Mouse (Mus musculus) heart, embryonic 14.5 days (tissue): Measurements from ENCODE around the gene Tmem184b. TPM values are rescaled to one million over a fixed set of nuclear protein-coding genes. Genes with fewer than 3 reads are reported as not detected.

Experiments
- ATAC-seq: fragments of 200-750 bp; cut with Nextera tagmentation; 2 replicates; pipeline ENCODE4 v1.8.0; 2017; ENCODE audit warnings: low read depth, moderate TSS enrichment; ENCODE audit not compliant: insufficient number of reproducible peaks, insufficient read depth, low FRiP score
- H3K27ac ChIP-seq, 2 experiments: fragments of 200-500 bp in 1 of 2; fragments of 300-500 bp in 1 of 2; sonication (generic) in 1 of 2; replicated peaks in 1 of 2; 2 replicates each; pipeline ENCODE4 v1.5.1; 2012 to 2014; ENCODE audit warnings: low read depth in 2 of 2, low read length in 2 of 2, control low read depth in 1 of 2, mild to moderate bottlenecking in 1 of 2, mixed read lengths in 1 of 2; ENCODE audit not compliant: control insufficient read depth in 1 of 2, insufficient read depth in 1 of 2
- H3K27me3 ChIP-seq: fragments of 300-500 bp; sonication (generic); 2 replicates; pipeline ENCODE4 v1.6.1; 2014; ENCODE audit warnings: mild to moderate bottlenecking, low read length, control low read depth; ENCODE audit not compliant: control insufficient read depth, insufficient read depth
- H3K36me3 ChIP-seq: fragments of 300-500 bp; sonication (generic); 2 replicates; pipeline ENCODE4 v1.6.1; 2014; ENCODE audit warnings: mild to moderate bottlenecking, control low read depth, low read length, mixed read lengths; ENCODE audit not compliant: control insufficient read depth, insufficient read depth
- H3K4me1 ChIP-seq, 2 experiments: fragments of 200-500 bp in 1 of 2; fragments of 300-500 bp in 1 of 2; sonication (generic) in 1 of 2; 2 replicates each; pipeline ENCODE4 v1.6.1; 2012 to 2014; ENCODE audit warnings: low read length in 2 of 2, control low read depth in 1 of 2, mixed read lengths in 1 of 2; ENCODE audit not compliant: control insufficient read depth in 2 of 2, insufficient read depth in 2 of 2
- H3K4me2 ChIP-seq: fragments of 300-500 bp; sonication (generic); 2 replicates; pipeline ENCODE4 v1.6.1; 2014; ENCODE audit warnings: mild to moderate bottlenecking, low read length
- H3K4me3 ChIP-seq, 2 experiments: fragments of 200-500 bp in 1 of 2; fragments of 300-500 bp in 1 of 2; sonication (generic) in 1 of 2; 2 replicates each; pipeline ENCODE4 v1.5.1; 2012 to 2014; ENCODE audit warnings: low read length in 2 of 2, mild to moderate bottlenecking in 2 of 2, control low read depth in 1 of 2, low read depth in 1 of 2, moderate library complexity in 1 of 2; ENCODE audit not compliant: control insufficient read depth in 1 of 2, insufficient read depth in 1 of 2
- H3K9ac ChIP-seq: fragments of 300-500 bp; sonication (generic); 2 replicates; pipeline ENCODE4 v1.6.1; 2014; ENCODE audit warnings: mild to moderate bottlenecking, low read length
- H3K9me3 ChIP-seq: fragments of 300-500 bp; sonication (generic); 2 replicates; pipeline ENCODE4 v1.6.1; 2016; ENCODE audit warnings: low read length, control low read depth; ENCODE audit not compliant: control insufficient read depth
- WGBS: fragments of 180-500 bp; shearing (Covaris S2); extraction: QIAGEN DNeasy Blood & Tissue Kit; methylation state at CpG from one replicate; pipeline ENCODE4 v1.1.7; 2014; 5-methylcytosine and 5-hydroxymethylcytosine counted together
- polyA plus RNA-seq: library from polyadenylated mRNA; unstranded; fragments of >200 nt; fragmentation: Nextera tagmentation; extraction: Ambion mirVana; gene quantifications from 2 replicates; pipeline ENCODE4 v1.2.1, GENCODE M21; 2014

Tmem184b gene
- polyA plus RNA-seq, 1 experiment from 2014 or later, result 60.6 TPM

DNA sequence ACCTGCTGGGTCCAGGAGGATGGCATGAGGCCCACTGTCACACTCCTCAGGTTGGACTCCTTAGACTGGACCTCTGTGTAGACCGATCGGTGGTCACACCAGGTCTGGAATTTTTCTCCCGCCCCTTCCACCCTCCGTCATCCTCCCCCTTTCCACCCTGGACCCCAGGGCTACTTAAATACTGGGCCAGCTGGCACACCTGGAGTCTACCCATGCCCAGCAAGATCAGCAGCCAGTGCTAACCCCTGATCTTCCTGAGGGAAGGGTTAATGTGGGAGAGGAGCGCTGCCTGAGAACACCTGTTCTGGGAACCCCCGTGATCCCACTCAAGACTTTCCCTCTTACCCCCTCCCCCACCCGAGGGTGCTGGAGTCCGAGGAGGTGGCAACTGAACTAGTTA lies 54.7 kb downstream of the Tmem184b start:
- no peaks in the 10 kb centered on the region for H3K27me3 ChIP-seq
- peak overlapping the region; percentile 87 for H3K9ac ChIP-seq
- H3K4me2 ChIP-seq, result peak overlapping the region; percentile 77
- H3K4me1 ChIP-seq, result peaks cover 19 to 30% of the 10 kb centered on the region in 2 experiments
- no peaks in the 10 kb centered on the region for H3K9me3 ChIP-seq
- WGBS, result 70% methylated on average over 8 of the region's 8 CpGs
- H3K36me3 ChIP-seq, result no peaks in the 10 kb centered on the region
- H3K4me3 ChIP-seq, result peak overlapping the region; percentile 65 to 70
- ATAC-seq, result no peak
- peak overlapping the region in 1 of 2 experiments; percentile 96; a peak in 2 of 4 replicates for H3K27ac ChIP-seq

DNA sequence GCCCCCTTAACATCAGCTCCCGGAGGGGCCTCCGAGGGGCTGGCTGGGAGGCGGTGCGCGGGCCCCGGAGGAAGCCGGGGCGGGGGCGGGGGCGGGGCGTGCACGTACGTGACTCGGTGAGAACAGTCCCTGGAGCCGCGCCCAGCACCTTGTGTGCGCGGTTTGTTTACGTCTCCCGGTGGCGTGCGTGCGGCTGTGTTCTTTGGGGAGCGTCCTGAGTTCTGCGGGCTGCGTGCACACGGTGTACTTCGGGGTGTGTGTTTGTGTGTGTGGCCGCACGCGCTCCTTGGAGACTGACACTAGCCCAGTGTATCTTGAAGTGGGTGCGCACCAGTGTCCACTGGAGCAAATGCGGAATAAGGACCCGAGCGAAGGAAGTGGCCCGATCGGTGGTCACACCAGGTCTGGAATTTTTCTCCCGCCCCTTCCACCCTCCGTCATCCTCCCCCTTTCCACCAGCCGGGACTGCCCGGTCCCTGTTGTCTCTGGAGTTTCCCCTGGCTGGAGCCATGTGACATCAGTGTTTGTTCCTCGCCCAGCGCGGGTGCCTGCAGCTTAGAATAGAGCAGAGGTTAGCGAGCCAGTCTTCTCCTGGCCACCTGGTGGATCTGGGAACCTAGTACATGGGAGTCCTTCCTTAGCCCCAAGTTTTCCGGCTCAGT lies 55.4 kb downstream of the Tmem184b start:
- H3K4me1 ChIP-seq, result peaks cover 19 to 30% of the 10 kb centered on the region in 2 experiments
- WGBS, result 1% methylated on average over 46 of the region's 46 CpGs
- H3K9ac ChIP-seq, result peak overlapping the region; percentile 87
- peak overlapping the region; percentile 94 to 96 for H3K27ac ChIP-seq
- H3K36me3 ChIP-seq, result no peaks in the 10 kb centered on the region
- peak overlapping the region; percentile 77 for H3K4me2 ChIP-seq
- no peaks in the 10 kb centered on the region for H3K27me3 ChIP-seq
- peak; percentile 78 for ATAC-seq
- H3K9me3 ChIP-seq, result no peaks in the 10 kb centered on the region
- H3K4me3 ChIP-seq, result peak overlapping the region; percentile 65 to 70

DNA sequence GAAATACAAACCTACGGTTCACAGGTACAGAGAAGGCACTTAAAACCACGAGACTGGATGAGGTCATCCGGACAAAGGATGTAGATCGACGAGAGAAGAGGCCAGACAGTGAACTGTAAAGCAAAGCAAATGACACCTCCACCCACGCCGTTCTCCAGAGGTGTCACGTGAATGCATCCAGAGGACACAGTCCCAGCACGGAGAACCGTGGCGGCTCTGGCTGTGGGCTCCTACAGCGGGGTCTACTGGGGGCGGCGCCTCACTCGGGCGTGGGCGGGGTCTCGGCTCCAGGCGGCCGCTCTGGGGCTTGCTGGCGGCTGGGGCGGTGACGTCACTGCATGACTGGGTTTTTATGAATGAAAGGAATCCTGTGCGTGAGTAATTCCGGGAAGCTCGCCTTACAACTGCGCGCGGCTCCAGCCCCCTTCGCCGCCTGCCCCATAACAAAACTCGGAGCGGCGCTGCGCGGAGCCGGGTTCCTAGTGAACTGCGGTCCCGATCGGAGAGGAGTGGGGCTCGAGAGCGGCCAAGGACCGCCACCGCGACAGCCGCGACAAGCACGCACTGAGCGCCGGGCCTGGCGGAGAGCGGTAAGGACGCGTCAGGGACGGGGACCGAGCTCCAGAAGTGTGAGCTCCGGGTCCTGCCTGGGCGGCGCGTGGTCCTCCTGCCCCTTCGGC lies 56.1 kb downstream of the Tmem184b start:
- Histone ChIP-seq H3K9ac (peak overlapping the region; percentile 87), H3K27me3 (no peaks in the 10 kb centered on the region), H3K4me2 (peak overlapping the region; percentile 77), H3K4me3 (peak overlapping the region; percentile 65 to 70), H3K4me1 (peaks cover 19 to 29% of the 10 kb centered on the region in 2 experiments), H3K27ac (peak overlapping the region; percentile 94 to 96), H3K36me3 (no peaks in the 10 kb centered on the region), H3K9me3 (no peaks in the 10 kb centered on the region)
- peak; percentile 77 for ATAC-seq
- WGBS, result under 1% methylated on average over 61 of the region's 61 CpGs

DNA sequence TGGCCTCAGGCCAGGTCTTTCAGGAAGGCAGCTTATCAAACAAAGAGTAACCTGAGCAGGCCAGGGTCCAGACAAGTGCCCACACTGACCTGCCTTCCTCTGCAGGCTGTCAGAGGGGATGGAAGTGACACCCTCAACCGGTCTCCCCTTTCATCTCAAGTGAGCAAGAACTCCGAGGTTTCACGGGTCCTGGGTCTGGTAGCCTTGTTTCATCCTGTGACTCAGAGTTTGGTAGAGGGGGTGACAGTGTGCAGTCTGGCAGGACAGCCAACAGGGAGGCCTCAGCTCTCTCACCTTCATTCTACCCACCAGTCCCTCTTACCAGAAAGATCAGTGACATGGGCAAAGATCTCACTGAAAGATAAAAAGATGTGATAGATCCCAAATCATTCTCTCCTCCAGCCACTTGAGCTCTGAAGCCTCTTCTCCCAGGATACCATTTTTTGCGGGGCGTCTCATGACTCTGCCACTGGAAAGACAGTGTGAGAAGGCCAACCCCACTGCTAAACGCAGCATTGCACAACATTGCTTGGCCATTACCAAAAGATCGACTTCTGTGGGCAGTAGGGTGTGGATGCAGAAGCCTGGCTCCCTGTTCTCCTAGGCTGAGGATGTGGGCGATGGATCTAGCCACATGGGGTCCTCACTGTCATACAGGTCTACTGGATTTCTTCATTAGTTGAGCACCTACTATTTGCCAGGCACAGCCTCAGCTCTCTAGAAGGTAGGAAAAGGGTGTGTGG lies 57.1 kb downstream of the Tmem184b start, which contains the start of gene Maff:
Gene Maff (plus strand): TSS at position 571 of the 743 bp plus-strand sequence.
- Histone ChIP-seq H3K4me2 (peak within 1 kb of the TSS; percentile 77), H3K4me1 (peaks cover 14 to 18% of the 10 kb centered on the region in 2 experiments), H3K9ac (peak within 1 kb of the TSS; percentile 87), H3K36me3 (no peaks in the 10 kb centered on the region), H3K27me3 (no peaks in the 10 kb centered on the region), H3K4me3 (peak within 1 kb of the TSS; percentile 65 to 70), H3K27ac (peak within 1 kb of the TSS; percentile 94 to 96), H3K9me3 (no peaks in the 10 kb centered on the region)
- WGBS, result 43% methylated on average over 8 of the region's 8 CpGs
- ATAC-seq, result no peak

DNA sequence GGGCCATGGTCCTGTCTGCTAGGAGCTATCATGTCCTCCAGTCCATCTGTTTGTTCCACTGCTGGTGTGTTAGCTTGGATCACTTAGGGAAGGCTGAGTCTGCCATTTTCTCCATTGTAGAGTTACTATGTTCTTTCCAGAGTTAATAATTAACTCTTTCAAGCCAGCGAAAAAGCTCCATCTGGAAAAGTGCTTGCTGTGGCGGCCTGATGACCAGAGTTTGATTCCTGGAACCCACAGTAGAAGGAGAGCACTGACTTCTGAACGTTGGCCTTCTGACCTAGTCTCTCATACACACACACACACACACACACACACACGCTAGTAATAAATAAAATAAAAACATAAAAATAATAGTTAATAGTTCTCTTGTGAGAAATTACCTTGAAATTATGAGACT lies 58.7 kb downstream of the Tmem184b start:
- no peaks in the 10 kb centered on the region for H3K36me3 ChIP-seq
- H3K4me3 ChIP-seq, result no peak overlapping the region
- 74% methylated on average over 4 of the region's 4 CpGs for WGBS
- no peak overlapping the region for H3K9ac ChIP-seq
- no peak for ATAC-seq
- peaks cover 10 to 13% of the 10 kb centered on the region in 2 experiments for H3K4me1 ChIP-seq
- no peak overlapping the region for H3K27ac ChIP-seq
- no peak overlapping the region for H3K4me2 ChIP-seq
- no peaks in the 10 kb centered on the region for H3K9me3 ChIP-seq
- H3K27me3 ChIP-seq, result no peaks in the 10 kb centered on the region

DNA sequence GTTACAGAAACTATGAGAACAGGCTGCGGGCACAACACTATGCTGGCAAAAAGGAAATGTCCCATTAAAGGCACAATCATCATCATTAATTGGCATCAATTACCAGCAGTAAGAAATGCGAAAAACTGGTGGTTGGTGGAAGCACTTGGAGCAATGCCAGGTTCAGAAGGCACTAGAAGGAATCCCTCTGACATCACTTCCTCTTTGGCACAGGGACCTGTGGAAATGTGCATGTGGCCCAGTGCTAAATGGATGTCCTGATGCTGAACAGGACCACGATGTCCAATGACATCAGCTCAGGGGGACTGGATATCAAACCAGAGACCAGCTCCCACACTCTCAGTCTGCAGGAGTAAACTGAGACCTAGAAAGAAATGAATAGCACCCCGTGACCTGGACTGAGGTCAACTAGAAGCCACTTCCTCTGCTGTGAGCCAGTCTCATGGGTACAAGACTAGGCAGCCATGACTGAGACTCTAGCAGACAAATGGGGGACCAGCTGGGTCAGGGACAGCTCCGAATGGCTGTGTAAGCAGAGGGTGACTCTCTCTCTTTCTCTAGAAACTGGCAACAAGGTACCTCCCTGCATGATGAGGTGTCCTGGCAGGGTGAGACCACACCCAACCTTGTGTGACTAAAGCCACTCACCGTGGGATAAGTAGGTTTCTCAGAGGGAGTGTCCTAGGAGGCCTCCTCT lies 60.6 kb downstream of the Tmem184b start:
- 62% methylated on average over 6 of the region's 6 CpGs for WGBS
- ATAC-seq, result no peak
- Histone ChIP-seq H3K4me1 (peaks cover 2 to 3% of the 10 kb centered on the region in 2 experiments; a peak in 1 of 4 replicates), H3K27ac (no peak overlapping the region), H3K4me3 (no peak overlapping the region), H3K4me2 (no peak overlapping the region), H3K27me3 (no peaks in the 10 kb centered on the region), H3K9ac (no peak overlapping the region), H3K36me3 (no peaks in the 10 kb centered on the region), H3K9me3 (no peaks in the 10 kb centered on the region)

DNA sequence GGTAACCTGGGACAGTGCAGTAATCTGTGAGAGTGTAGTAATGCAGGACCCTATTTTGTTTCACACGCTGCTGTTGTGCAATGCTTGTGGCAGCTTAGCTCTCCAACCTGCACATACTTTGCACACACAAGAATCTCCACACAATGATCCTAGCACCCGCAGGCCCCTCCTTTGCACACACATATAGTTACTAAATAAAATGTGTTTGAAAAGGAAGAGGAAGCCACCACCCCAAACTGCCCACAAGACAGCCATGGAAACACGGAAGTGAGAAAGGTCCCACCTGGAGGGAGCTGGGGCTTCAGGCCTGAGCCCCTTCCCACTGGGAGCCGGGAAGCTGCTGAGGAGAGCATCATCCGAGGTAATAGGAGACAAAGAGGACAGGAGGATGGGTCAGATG lies 64.4 kb downstream of the Tmem184b start:
- Histone ChIP-seq H3K9ac (no peak overlapping the region), H3K9me3 (no peaks in the 10 kb centered on the region), H3K27ac (no peak overlapping the region), H3K27me3 (no peaks in the 10 kb centered on the region), H3K4me1 (peaks cover 0 to 2% of the 10 kb centered on the region in 2 experiments; a peak in 1 of 4 replicates), H3K36me3 (no peaks in the 10 kb centered on the region), H3K4me3 (no peak overlapping the region), H3K4me2 (no peak overlapping the region)
- WGBS, result 68% methylated on average over 5 of the region's 5 CpGs
- no peak for ATAC-seq
